Mouse (Mus musculus): ENCODE measurements at regions not wholly inside any gene's neighbourhood (a gene's known extent, or its start where the extent isn't known, plus 50 kb on each side); places are given as distances from the start of the nearest gene placed in this dataset.
"Not testable (repeated sequence)": the region's sequence is repeated elsewhere in the genome, so short reads cannot be mapped to it uniquely, and the experiment has no call there.

- Histone ChIP-seq H3K27me3 (ENCODE audit: low read depth, poor library complexity, severe bottlenecking) (no peaks in the 10 kb centered on the region), H3K4me3 (no peak overlapping the region), H3K4me1 (peaks cover 51% of the 10 kb centered on the region), H3K27ac (0 out of 2 replicates have a peak overlapping the region, but pooled peaks have one; percentile 82), H3K36me3 (no peaks in the 10 kb centered on the region), H3K9me3 (replicated peaks) (no peaks in the 10 kb centered on the region)
- WGBS = 30% methylated on average over 6 of the region's 6 CpGs
- no peak for DNase-seq (ENCODE audit: low spot score)
Observed at GRCm38 (mm10) chr10:120284785-120285184, 57.9 kb downstream of the Llph start.

GRCm38 (mm10) chr10:120291912-120292311 is 65.0 kb downstream of the Llph start:
- Histone ChIP-seq H3K27ac (no peak overlapping the region), H3K36me3 (no peaks in the 10 kb centered on the region), H3K9me3 (replicated peaks) (no peaks in the 10 kb centered on the region), H3K27me3 (ENCODE audit: low read depth, poor library complexity, severe bottlenecking) (no peaks in the 10 kb centered on the region), H3K4me3 (no peak overlapping the region), H3K4me1 (peaks cover 11% of the 10 kb centered on the region)
- DNase-seq (ENCODE audit: low spot score) = no peak
- 94% methylated on average over 3 of the region's 3 CpGs for WGBS

- H3K4me1 ChIP-seq = peaks cover 13% of the 10 kb centered on the region
- H3K36me3 ChIP-seq; H3K27me3 ChIP-seq (ENCODE audit: low read depth, poor library complexity, severe bottlenecking); DNase-seq (ENCODE audit: low spot score); H3K9me3 ChIP-seq (replicated peaks); H3K27ac ChIP-seq; H3K4me3 ChIP-seq: not testable (repeated sequence)
- 93% methylated on average over 13 of the region's 13 CpGs for WGBS
Observed at GRCm38 (mm10) chr10:120293381-120293780, 66.5 kb downstream of the Llph start.

GRCm38 (mm10) chr10:120294487-120294886 is 67.6 kb downstream of the Llph start:
- H3K9me3 ChIP-seq (replicated peaks) = no peaks in the 10 kb centered on the region
- no peak overlapping the region for H3K4me3 ChIP-seq
- no peaks in the 10 kb centered on the region for H3K27me3 ChIP-seq (ENCODE audit: low read depth, poor library complexity, severe bottlenecking)
- no peaks in the 10 kb centered on the region for H3K36me3 ChIP-seq
- no peak for DNase-seq (ENCODE audit: low spot score)
- WGBS = 39% methylated on average over 9 of the region's 9 CpGs
- peaks cover 18% of the 10 kb centered on the region for H3K4me1 ChIP-seq
- H3K27ac ChIP-seq = peak overlapping the region; percentile 56

GRCm38 (mm10) chr10:120297311-120297710 is 70.4 kb downstream of the Llph start:
- H3K4me1 ChIP-seq = peaks cover 18% of the 10 kb centered on the region
- H3K27me3 ChIP-seq (ENCODE audit: low read depth, poor library complexity, severe bottlenecking) = no peaks in the 10 kb centered on the region
- H3K36me3 ChIP-seq = no peaks in the 10 kb centered on the region
- no peak overlapping the region for H3K27ac ChIP-seq
- DNase-seq (ENCODE audit: low spot score) = no peak
- no peak overlapping the region for H3K4me3 ChIP-seq
- no peaks in the 10 kb centered on the region for H3K9me3 ChIP-seq (replicated peaks)

- Histone ChIP-seq H3K4me3 (no peak overlapping the region), H3K36me3 (no peaks in the 10 kb centered on the region), H3K9me3 (replicated peaks) (no peaks in the 10 kb centered on the region), H3K27ac (no peak overlapping the region), H3K27me3 (ENCODE audit: low read depth, poor library complexity, severe bottlenecking) (no peaks in the 10 kb centered on the region), H3K4me1 (peaks cover 18% of the 10 kb centered on the region)
- DNase-seq (ENCODE audit: low spot score) = no peak
- 80% methylated on average over 14 of the region's 14 CpGs for WGBS
Observed at GRCm38 (mm10) chr10:120298293-120298927, 71.5 kb downstream of the Llph start.

- no peaks in the 10 kb centered on the region for H3K27me3 ChIP-seq (ENCODE audit: low read depth, poor library complexity, severe bottlenecking)
- no peak for DNase-seq (ENCODE audit: low spot score)
- peaks cover 13% of the 10 kb centered on the region for H3K4me1 ChIP-seq
- 50% methylated on average over 5 of the region's 5 CpGs for WGBS
- H3K36me3 ChIP-seq = no peaks in the 10 kb centered on the region
- no peak overlapping the region for H3K4me3 ChIP-seq
- no peaks in the 10 kb centered on the region for H3K9me3 ChIP-seq (replicated peaks)
- no peak overlapping the region for H3K27ac ChIP-seq
Observed at GRCm38 (mm10) chr10:120306010-120306409, 79.1 kb downstream of the Llph start.

GRCm38 (mm10) chr10:120308681-120309080 is 81.8 kb downstream of the Llph start:
- 43% methylated on average over 5 of the region's 5 CpGs for WGBS
- peaks cover 13% of the 10 kb centered on the region for H3K4me1 ChIP-seq
- H3K27ac ChIP-seq = no peak overlapping the region
- H3K4me3 ChIP-seq = no peak overlapping the region
- DNase-seq (ENCODE audit: low spot score) = no peak
- H3K27me3 ChIP-seq (ENCODE audit: low read depth, poor library complexity, severe bottlenecking) = no peaks in the 10 kb centered on the region
- H3K9me3 ChIP-seq (replicated peaks) = no peaks in the 10 kb centered on the region
- no peaks in the 10 kb centered on the region for H3K36me3 ChIP-seq
